ENCODE assay signal across 19 mouse cellular contexts in genomic region chr6:43520218-43520617, GRCm38 (mm10).
DNase-seq lines count a peak whose midpoint lies in the region; ATAC-seq and TF ChIP-seq lines count a peak whose summit lies in the region.
"Had no signal": no experiment of that assay in that cellular context is flagged by ENCODE, and none has a peak within 500 bp of the region (broad histone marks: within the 10 kb centered on the region; RNA-seq: fewer than 3 reads in every experiment).

No protein-coding gene starts in this region.

- no peak for ATAC-seq in megakaryocyte-erythroid progenitor cell, adult 5-6 weeks (replicated peaks; ENCODE audit: low FRiP score, low TSS enrichment, poor library complexity, severe bottlenecking)
- ATAC-seq: forebrain, embryonic 16.5 days; intestine, embryonic 16.5 days; Patski had no signal

- no peaks in the 10 kb centered on the region for H3K36me3 ChIP-seq in liver, adult 2 months (ENCODE audit: control insufficient read depth, insufficient read depth, low read length)
- H3K36me3 ChIP-seq: embryonic facial prominence, embryonic 10.5 days; heart, embryonic 15.5 days; hindbrain, embryonic 13.5 days had no signal

- peak; percentile 76 for DNase-seq in adrenal gland, adult 2 months
- no peak for DNase-seq in adrenal gland, postnatal 25 days
- peak; percentile 47 for DNase-seq in liver, adult 2 months (ENCODE audit: extremely low read depth, low read depth, low spot score)
- no peak for DNase-seq in liver
- DNase-seq in adrenal gland, postnatal 10 days, result peak; percentile 10
- DNase-seq in thymus, postnatal 4 days, result no peak
- DNase-seq: cerebellum, adult 2 months; cerebellum, postnatal 10 days; gastrocnemius, postnatal 14 days; heart, adult 2 months; heart, postnatal 14 days had no signal

- H3K4me1 ChIP-seq in liver, adult 2 months (ENCODE audit: control insufficient read depth, insufficient read depth, low read length), result peaks cover 6% of the 10 kb centered on the region; the same call in 1 of the 2 replicates
- H3K4me1 ChIP-seq: embryonic facial prominence, embryonic 10.5 days; heart, embryonic 15.5 days had no signal

- no peak for TF ChIP-seq POLR2A in liver, adult 2 months (IDR thresholded peaks at IDR 0.05; ENCODE audit: extremely low read depth, insufficient read depth, low read length)

- H3K27ac ChIP-seq in liver, adult 2 months (replicated peaks; ENCODE audit: insufficient read depth, low read depth, low read length), result no peak overlapping the region
- H3K27ac ChIP-seq: embryonic facial prominence, embryonic 10.5 days; heart, adult 2 months; heart, embryonic 15.5 days; hindbrain, embryonic 13.5 days had no signal

- WGBS in liver, adult 2 months, result 29% methylated on average over 2 of the region's 2 CpGs

- H3K9ac ChIP-seq in liver, adult 2 months (ENCODE audit: low read depth, low read length), result no peak overlapping the region
- H3K9ac ChIP-seq: heart, embryonic 15.5 days; hindbrain, embryonic 13.5 days had no signal

- no peak overlapping the region for H3K4me3 ChIP-seq in liver, adult 2 months (ENCODE audit: insufficient read depth, low read depth, low read length)
- H3K4me3 ChIP-seq: embryonic facial prominence, embryonic 10.5 days; heart, adult 2 months; heart, embryonic 15.5 days; hindbrain, embryonic 13.5 days had no signal

- no peaks in the 10 kb centered on the region for H3K27me3 ChIP-seq in liver, adult 2 months (ENCODE audit: control insufficient read depth, insufficient read depth, low read length)
- H3K27me3 ChIP-seq: CH12.LX; heart, embryonic 15.5 days; hindbrain, embryonic 13.5 days; Patski had no signal

- H3K79me2 ChIP-seq in liver, adult 2 months (ENCODE audit: control insufficient read depth, insufficient read depth, low read length), result no peaks in the 10 kb centered on the region

- TF ChIP-seq CTCF in liver, adult 2 months (IDR thresholded peaks at IDR 0.05; ENCODE audit: low read depth, low read length), result no peak

Comparison
In these comparisons a context has a peak if more than half of its experiments do, and no peak if none do; other contexts are left out.
1. DNase-seq: peak in adrenal gland, adult 2 months (single experiment), liver, adult 2 months (single experiment) and adrenal gland, postnatal 10 days (single experiment); none in adrenal gland, postnatal 25 days (single experiment), liver (single experiment) and thymus, postnatal 4 days (single experiment).